Mouse (Mus musculus) CD4-positive helper T cell, adult 2 months (primary cell): ENCODE measurements around the gene Adgrb2.

Experiments used
- DNase-seq: peaks from one replicate; pipeline ENCODE4 v3.0.0-alpha.2; 2012; ENCODE audit warnings: low read depth, missing footprints, low spot score

Adgrb2 gene

DNA sequence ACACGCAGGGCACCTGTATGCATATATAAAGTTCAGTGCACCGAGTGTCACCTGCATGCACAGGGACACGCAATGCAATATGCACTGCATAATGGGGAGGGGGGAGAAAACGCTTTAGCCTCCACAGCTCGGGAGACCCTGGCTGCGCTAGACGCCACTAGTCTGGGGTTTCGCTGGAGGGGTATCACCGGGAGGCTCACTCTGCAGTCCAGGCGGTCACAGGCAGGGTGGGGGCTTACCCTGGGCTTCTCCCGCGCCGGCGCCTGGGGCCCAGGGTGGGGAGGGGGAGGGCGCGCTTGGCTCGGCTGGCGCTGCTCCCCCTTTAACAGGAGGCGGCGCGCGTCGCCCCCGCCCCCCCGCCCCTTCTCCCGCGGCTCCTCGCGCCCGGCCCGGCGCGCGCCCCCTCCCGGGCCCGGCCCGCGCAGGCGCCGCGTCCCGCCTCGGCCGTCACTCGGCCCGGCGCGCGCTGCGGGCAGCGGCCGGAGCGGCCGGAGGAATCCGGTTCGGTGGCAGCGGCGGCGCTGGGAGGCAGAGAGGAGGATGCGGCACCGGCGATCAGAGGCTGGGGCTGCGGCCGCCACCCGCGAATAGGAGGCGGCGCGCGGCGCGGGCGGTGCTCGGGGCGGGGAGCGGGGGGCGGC, at the start of gene Adgrb2:
Adgrb2 (plus strand) TSS at position 450 of the 641 bp plus-strand sequence.
- peak; percentile 27 for DNase-seq

DNA sequence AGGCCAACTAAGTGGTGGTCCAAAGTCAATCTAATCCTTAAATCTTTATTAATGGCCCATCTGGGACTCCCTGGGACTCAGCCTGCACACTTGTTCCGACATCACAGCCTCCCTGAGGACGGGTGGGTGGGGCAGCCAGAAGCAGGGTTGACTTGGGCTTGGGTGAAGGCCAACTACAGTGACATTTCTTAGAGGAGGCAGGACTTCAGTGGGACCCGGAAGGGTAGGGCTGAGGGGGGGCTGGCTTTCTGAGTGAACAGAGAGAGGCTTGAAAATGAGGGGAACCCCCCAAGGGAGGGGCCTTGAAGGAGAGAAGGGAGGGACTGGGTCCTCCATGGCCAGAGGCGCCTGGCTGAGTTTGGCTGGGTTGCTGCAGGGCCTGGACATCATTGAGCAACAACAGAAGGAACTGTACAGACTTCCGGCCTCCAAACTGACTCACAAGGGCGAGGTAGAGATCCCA, 33.3 kb upstream of the Adgrb2 start:
- no peak for DNase-seq

DNA sequence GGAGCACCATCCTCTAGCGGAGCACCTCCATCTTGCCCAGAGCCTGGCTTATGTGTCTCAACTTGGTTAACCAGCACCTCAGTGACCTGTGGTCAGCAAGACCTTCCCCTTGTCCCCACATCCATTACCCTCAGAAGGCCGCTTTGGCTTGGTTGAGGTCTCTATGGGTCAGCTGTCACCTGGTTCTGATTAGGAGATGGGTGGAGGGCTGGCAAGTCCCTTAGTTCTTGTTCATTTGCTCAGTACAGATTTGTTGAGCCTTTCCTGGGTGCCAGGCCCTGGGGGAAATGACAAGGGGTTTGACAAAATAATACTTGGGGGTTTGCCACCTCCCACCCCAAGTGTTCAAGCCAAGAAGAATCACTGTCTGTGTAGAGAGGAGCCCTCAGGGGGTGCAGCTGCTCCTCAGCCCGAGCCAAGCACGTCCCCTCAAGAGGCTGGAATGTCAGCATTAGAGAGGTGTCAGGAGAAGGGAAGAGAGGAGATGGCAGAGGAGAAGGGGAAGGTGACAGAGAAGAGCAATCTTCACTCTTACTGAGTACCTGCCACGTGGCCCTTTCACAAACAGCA, 32.3 kb upstream of the Adgrb2 start:
- no peak for DNase-seq

DNA sequence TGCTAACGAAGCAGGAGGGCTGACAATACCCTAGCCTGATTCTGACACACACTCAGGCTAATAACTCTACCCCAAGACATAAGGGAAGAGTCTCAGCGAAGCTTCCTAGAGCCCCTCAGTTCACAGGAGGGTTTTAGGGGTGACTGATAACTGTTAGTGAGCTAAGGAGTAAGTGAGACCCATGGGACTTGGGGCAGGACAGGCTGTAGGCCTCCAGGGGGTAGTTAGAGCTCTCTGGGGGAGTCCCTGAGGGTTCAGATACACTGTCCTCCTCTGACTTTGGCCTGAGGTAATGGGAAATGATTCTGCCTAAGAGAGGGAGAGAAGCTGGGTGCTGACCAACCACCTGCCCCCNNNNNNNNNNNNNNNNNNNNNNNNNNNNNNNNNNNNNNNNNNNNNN, 30.1 kb upstream of the Adgrb2 start:
- no peak for DNase-seq

DNA sequence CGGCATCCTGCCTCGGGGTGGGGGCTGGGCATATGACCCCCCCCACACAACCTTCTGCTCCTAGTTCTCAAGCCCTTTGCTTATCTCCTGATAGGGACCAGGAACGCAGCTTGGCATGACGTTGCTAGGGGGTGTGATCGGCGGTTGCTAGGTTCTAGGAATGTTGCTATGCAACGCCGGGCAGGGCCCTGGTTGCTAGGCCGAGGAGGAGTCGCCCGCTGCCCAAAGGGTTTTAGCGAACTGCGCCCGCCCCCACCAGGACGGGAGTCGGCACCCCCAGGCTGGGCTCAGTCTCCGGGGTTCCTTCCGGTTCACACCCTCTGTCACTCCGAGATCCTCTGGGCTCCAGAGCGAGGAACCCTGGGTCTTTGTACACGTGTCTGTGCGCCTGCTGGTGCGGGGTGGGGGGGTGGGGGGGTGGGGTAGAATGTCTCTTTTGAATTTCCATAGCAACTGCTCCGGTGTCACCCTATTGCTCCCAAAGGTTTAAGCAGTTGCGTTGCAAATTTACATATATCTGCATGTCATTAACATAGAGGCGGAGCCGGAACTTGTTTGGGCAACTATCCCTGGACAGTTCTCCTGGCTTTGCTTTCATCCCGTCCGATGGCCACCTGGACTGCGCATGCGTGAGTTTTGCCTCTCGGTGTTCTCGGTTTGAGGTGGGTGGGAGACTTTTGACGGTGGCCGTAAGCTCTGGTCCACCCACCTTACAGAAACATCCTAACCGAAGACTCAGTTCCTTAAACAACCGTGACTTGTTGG, 24.3 kb upstream of the Adgrb2 start:
- DNase-seq, result peak; percentile 65

DNA sequence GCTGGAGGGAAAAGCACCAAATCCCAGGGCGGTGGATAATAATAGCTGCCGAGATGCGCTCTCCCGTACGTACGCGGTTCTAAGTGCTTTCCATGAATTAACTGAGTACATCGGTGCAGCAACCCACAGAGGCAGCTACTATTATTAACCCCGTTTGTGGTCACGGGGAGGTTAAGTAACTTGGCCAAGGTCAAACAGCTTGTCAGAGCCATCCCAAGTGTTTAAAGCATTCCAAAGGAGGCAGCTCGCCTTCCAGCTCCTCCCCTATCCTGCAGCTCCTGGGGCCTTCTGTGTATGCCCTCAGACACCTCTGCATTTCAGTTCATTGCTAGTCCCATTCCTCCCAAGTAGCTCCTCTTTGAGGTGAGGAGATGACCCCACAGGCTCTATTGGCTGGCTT, 19.4 kb upstream of the Adgrb2 start:
- no peak for DNase-seq

DNA sequence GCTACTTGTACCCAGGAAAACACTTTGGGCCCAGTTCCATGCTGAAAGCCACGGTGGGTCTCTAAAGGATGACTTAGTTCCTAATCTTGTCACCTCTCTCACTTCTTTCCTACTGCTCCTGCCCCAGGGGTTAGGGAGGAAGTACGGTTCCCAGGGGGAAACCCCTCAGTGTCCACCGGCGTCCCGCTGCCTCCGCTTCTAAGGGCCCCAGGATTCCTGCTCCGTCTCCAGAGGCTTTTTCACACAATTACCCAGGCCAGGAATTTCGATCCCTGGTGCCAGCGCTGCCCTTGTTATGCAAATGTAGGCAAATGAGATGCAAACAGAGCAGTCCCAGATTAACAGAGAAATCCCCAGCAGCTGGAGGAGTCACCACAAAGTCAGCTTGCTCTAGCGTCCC, 18.5 kb upstream of the Adgrb2 start:
- no peak for DNase-seq

DNA sequence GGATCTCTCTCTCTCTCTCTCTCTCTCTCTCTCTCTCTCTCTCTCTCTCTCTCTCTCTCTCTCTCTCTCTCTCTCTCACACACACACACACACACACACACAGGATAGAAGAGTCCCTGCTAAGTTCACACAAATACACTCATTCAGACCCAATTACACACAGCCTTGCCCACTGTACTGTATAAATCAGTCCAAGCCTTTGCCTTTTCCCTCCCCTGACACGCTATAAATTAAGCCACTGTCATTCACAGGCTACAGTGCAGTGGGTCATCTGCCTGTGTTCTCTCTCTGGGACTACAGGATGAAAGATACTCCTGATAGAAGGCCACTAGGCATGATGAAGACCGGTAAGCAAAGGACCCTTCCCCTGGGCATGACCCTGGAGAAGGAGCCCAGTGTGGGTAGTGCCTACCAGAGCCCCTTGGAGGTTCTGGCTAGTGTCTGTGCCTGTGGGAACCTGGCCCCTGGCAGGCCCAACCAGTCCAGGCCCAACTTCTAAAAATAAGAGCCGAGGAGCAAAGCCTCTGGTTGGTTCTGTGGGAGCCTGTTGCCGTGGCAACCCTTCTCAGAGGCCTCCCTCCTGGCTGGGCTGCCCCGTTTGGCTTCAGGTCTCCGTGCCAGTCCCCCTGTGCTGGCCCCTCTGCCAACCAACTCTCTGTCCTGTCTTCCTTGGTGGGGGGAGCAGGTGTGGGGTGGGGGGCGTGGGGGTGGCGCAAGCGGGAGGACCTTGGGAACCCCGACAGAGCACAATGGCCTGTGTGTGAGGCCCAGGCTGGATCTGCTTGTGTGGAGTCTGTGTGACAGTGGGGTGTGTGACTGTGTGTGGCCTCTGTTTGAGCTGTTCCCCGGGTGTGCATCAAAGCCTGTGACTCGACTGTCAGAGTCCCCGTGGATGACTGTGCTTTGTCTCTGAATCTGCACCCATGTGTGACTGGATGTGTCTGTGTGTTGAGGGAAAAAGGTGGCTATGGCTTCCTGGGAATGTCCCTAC, 17.4 kb upstream of the Adgrb2 start:
- no peak for DNase-seq

DNA sequence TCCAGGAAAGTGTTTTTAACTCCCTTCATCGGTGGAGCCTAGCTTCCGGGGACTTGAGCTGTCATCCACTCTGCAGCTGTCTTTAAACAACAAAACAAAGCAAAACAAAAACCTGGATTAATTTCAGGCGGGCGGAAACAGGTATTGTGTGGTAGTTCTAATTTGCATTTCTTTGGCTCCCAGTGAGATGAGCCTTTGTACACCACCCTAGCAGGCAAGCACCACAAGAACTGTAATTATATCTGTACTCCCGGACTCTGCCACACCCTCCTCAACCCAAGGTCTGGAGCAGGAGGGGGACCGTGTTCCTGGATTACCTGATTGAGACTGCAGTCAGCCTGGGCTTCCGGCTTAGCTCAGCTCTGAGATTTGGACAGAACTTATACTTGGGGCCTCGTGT, 14.5 kb upstream of the Adgrb2 start:
- no peak for DNase-seq

DNA sequence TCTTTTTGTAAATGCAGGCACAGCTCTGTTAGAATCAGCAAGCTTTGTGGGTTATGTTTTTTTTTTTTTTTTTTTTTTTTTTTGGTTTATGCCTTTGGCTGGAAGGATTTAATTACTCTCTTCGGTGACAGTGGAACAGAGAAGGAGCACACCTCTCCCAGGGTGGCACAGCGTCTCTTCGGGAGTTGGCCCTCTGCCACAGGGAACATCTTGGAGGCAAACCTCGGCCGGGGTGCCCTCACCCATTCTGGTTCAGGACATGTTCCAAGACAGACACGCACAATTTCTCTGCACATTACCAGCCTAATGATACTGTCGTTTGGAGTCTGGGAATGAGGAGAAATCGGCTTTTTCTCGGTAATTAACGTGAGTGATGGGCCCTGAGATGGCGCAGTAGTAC, 13.8 kb upstream of the Adgrb2 start:
- no peak for DNase-seq

DNA sequence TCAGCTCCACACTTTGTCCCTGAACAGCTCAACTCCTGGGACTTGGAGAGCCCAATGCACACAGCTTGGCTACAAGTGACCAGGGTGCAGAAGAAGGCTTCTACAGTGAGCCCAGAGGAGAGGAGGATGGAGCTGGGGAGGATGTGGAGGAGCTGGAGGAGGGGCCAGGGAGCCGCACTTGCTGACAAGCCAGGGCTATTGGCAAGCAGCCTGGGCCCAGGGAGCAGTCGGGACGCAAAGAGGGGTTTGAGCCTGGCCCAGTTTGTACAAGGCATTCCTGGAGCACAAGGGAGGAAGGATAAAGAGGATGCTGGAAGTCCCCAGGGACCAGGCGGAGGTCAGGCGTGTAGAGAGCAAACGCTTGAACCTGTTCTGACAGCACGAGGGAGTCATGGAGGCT, 12.7 kb upstream of the Adgrb2 start:
- DNase-seq, result no peak

DNA sequence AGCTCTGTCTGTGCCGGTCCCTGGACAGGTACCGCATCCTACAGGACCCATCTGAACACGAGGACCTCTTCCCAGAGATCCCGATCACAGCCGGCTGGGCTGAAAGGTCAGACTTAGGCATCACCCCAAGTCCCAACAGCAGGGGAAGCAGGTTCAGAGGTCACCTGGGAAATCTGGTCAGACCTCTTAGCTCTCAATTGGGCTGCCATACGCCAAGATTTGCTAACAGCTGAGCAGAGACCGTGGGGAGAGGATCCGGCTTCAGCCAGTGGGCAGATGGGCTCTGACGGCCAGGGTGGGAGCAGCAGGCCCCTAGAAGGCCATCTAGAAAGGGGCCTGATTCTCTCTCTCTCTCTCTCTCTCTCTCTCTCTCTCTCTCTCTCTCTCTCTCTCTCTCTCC, 10.4 kb upstream of the Adgrb2 start:
- DNase-seq, result no peak

DNA sequence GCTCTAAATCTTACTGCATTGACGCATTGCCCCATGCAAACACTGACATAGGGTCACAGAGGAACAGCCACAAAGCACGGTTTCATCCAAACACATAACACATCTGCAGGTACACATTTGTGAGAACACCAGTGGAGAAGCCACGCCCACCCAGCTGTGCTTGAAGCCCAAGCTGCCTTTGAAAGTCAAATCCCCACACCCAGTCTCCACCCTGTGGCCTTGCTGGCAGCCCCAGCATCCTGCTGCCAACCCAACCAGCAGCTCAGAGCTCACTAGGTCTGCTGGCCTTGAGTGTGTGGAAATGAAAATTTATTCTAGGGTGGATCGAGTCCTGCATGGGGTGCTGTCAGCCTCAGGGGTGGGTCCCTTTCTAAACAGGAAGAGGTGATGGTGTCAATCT, 7.4 kb upstream of the Adgrb2 start:
- no peak for DNase-seq

DNA sequence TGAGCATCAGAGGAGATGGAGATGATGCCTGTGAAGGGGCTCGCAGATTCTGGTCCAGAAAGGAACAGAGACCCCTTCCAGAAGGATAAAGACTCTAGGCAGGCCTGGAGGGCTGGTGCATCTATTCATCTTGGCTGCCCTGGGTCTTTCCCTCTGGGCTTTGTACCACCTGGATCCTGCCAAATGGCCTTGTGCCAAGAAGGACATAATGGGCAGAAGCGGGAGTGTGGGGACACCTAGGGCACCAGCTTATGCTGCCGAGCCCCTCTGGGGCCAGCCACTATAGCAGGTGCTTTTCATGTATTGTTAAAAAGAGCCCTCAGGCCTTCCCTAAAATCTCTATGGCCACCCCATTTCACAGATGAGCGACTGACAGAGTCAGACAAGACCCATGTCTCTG, 6.4 kb upstream of the Adgrb2 start:
- no peak for DNase-seq

DNA sequence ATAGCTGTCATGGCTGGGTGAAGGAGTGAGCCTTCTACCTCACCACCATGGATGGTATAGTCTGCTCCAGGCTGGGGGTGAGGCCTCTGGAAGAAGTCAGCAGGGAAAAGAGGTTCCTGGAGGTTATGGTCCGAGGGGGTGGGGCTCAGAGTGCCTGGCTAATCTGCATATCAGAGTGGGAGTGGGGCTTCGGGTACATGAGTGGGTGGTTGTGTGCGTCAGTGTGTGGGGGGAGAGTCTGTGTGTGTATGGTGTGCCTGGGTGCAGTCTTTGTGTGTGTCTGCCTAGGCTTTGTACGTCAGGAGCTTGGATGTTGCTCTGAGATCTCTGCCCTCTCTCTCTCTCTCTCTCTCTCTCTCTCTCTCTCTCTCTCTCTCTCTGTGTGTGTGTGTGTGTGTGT, 5.7 kb upstream of the Adgrb2 start:
- no peak for DNase-seq

DNA sequence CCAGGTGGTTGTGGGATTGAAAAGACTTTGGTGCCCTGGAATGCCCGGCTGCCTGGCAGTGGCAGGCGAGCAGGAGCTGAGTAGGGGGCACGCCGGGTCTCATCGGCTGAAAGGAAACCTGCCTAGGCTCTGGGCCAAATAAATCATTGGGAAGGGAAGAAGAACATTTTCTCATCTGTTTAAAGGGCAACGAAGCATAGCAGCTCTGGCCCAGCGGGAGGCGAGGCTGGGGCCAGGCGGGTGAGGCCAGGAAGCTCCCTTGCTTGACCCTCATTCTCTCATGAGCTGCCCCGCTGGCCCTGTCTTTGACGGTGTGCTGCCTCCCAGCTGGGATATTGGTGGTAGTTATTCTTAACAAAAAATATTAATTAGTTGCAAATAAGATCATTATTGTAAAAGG, 3.0 kb upstream of the Adgrb2 start:
- no peak for DNase-seq

DNA sequence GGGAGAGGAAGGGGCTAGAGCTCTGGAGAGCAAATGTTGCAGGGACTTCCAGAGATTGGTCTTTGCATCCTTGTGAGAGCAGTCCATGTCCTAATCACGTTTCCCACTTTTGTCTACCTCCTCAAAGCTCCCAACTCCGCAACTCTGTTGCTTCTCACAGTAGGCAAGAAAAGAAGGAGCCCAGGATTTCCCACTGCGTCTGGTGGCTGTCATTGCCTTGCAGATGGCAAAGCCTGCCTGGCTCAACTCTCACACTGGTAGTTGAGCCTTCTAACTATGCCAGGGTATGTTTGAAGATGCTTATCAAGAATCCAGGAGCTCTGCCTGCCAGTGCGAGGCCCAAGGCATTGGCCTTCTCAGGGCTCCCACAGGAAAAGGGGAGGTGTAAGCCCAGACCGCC, 1.6 kb upstream of the Adgrb2 start:
- DNase-seq, result no peak

DNA sequence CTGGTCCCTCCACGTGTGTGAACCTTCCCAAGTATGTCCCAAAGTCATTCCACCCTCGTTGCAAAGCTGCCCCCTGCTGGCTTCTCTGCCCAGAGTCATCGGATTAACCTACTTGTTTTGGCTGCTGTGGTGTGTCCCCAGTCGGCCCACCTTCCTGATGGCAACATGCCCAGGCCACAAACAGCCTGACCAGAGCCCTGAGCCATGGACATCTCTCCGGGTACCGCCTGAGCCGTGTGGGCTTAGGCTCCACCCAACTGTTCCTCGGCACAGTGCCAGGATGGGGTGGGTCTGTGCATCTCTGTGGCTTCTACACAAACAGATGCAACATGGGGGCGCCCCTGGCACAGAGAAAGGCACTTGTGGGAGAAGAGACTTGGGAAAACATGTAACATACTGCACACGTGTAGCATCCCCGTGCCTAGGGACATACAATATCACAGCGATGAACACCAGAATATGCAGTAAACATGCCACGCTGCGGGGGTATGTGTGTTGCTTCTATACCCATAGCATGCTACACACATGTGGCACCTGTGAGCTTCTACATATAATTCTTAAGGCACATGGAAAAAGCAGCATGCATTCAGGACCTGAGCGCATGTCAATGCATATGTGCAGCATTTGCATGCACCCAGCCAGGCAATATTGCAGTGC, 778 bp upstream of the Adgrb2 start:
- DNase-seq, result peak; percentile 24

DNA sequence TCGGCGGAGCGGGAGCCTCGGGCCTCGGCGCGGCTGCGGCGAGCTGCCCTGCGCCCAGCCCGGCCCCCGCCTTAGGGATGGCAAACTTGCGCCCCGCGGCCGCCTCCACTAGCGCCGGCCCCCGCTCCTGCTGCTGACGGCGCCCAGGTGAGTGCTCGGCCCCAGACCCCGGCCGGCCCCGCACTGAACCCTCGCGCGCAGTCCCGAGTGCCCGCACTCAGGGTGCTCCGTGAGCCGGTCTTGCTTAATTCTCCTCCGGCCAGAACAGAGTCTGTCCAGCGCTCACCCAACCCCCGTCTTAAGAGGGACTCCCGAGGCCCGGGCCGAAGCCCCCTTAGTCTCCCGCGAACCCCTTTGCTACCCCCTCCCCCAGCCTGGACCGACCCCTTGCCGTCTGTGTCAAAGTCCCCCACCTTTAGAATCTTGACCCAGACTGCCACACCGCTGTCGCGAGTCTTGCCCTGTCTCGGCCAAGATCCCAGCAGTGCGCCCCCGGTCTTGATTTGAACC, 546 bp downstream of the Adgrb2 start:
- no peak for DNase-seq

DNA sequence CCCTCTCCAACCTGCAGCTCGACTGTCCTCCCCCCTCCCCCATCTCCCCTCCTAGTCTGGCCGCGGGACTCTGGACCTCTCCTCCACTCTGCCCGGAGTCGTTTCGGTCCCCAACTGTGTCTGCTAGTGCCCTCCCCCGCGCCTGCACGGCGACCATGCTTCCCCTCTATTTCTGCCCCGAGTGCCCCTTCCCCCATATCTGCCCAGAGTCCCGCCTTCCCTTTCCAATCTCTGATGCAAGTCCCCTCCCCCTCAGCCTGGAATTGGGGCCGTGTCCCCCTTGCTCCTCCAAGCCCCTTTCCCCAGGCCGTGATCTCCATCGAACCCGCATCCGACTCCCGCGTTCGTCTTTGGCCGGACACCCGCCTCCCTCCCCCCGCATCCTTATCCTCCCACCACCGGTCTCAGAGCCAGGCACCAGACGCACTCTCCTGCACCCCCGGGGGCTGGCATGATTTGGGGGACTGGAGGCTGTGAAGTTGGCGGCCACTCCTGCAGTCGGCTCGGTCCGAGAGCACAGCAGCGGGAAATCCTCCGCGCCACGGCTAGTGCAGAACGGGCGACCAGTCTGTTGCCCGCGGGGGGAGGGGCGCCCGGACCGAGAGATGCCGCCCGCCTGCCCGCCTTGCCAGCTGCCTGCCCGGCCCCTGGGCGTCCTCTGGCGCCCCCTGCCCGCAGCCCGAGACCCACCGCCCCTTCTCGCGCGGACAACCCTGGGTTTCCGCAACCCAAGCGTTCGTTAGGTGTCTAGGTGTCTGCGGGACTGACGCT, 1.2 kb downstream of the Adgrb2 start:
- DNase-seq, result peak; percentile 48
